Mouse (Mus musculus): ENCODE data around the gene Rab3b. TPM values are rescaled to one million over a fixed set of nuclear protein-coding genes. Genes with fewer than 3 reads are reported as not detected.

The Rab3b gene
- under 1 TPM in 1 of 2 experiments, not detected in 1; 0.28 TPM for polyA plus RNA-seq (2017; shearing (Covaris generic))

DNA sequence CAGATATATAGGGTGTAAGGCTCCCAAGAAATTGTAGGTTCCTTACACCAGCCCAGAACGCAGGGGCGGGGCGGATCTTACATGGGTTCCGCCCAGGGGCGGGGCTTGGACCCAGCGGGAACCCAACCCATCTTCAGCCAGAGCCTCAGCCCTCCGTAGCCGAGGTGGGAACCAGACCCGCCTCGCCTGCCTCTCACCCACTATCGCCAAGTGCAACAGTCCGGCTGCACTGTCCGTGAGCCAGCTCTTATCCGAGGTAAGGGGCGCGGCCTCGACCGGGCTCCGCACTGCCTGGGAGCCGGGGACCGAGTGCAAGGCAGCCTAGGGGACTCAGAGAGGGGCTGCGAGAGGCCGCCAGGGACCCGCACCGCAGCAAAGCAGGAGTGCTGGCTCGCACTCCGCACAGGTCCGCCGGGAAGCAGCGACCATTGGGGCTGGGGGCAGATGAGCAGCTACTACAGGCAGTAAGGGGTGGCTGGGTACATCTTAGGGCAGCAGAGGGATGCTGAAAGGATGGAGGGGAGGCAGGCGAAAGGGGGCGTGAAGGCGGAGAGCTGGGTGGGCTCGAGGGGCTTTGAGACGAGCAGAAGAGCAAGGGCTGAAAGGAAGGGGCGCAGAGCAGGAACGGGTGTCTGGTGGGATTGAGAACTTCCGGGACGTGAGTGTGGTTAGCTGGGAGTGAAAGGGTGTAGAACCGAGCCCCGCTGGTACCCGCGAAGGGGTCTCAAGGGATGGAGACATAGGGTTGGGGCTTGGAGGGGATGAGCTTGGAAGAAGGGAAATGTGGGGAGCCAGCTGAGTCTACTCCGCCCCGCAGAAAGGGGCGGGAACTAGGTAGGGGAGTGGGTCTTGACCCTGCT is at the start of gene Rab3b:
Rab3b (plus strand) TSS at position 101 of the 860 bp plus-strand sequence.

DNA sequence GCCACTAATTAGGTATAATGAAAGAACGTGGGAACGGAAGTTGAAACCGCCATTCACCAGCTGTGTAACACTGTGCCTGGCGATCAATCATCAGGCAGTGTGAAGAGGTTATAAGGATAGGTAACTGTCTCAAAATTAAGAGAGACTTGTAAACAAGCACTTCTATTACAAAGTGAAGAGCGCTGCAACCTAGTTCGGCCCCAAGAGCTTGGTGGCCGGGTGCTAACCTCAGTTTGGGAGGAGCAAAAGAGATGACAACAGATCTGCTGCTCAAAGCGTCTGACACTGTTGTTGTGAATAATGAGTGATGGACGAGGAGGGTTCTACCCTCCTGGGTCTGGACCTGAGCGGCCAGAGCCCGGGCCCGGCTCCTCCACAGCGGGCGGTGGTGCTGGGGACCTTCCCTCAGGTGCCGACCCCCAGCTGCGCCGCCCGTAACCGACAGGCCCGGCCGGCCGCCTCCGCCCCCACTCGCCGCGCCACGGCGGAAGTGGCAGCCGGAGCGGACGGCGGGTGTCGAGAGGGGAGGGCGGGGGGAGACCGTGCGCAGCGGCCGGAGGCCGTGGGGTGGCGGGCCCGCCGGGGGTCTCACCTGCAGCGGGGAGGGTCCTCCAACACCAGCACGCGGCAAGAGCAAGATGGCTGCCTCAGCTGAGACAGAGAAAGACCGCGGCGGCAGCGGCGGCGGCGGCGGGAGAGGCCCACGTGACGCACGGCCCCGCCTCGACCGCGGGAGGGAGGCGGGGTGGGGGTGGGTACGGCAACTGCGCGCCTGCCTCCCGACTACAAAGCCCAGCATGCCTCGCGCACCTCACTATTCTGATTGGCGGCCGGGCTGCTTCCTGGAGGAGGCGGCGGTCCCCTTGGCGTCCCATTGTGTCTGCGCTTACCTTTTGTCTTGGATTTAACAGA is 45.7 kb upstream of the Rab3b start, which contains the start of gene Btf3l4:
Btf3l4 (minus strand) TSS at position 699 of the 912 bp plus-strand sequence.

DNA sequence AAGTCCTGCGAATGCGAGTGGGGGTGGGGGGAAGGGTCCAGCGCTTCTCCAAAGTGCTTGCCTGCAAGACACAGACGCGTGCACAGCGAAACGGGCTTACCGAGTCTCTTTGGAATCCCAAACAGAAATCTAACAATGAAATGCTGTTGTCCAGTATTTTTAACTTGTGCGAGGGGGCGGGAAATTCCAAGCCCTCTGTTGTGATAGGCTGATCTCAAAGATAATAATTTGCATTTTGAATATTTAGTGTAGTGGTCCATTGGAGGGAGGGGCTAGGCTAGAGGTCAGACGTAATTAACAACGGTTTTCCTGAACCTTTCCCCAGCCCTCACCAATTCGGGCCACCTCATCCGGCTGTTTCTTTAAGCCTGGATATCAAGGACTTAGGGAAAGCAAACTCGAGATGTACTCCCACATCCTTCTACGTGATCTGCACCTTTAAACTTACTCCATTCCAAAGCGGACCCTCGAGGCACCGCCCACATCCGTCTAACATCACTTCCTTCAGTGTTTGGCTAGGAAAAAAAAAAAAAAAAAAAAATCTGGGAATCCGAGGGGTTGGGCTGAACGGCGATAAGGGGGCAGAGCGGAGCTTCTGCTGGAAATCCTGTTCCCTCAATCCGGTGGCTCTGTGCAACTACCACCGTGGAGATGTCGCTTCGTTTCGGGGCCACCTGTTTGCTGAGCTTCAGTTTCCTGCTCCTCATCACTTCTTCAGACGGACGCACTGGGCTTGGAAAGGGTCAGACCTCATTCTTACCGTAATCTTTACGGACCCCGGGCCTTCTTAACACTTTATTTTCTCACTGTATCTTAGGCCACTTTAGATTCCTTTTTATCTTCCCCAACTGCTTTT is 44.5 kb upstream of the Rab3b start, which contains the start of gene Txndc12:
Txndc12 (plus strand) TSS at position 487 of the 856 bp plus-strand sequence.

DNA sequence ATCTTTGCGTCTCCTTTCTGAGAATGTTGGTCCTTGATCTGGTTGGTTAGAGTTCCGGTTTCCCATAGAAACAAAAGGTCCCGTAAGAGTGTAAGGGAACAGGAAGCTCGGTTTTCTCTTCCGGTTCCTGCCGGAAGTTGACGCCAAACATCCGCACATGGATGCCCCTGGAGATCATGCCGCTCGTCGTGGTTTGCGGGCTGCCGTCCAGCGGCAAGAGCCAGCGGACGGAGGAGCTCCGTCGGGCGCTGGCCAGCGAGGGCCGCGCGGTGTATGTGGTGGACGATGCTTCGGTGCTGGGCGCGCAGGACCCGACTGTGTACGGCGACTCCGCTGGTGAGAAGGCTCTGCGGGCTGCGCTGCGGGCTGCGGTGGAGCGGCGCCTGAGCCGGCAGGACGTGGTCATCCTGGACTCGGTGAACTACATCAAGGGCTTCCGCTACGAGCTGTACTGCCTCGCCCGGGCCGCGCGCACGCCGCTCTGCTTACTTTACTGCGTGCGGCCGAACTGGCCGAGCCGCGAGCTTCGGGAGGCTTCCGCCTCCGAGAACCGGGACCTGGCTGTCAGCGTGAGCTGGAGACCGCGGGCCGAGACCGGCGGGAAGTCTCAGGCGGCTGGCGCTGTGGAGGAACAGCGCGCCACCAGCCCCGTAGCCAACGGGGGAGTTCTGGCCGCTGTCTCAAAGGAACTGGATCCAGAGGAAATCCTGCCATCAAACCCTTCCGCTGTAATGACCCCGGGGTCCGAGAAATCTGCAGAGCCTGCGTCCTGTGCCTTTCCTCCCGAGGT is 31.0 kb upstream of the Rab3b start, which contains the start of gene Kti12:
Kti12 (plus strand) TSS at position 71 of the 790 bp plus-strand sequence.

DNA sequence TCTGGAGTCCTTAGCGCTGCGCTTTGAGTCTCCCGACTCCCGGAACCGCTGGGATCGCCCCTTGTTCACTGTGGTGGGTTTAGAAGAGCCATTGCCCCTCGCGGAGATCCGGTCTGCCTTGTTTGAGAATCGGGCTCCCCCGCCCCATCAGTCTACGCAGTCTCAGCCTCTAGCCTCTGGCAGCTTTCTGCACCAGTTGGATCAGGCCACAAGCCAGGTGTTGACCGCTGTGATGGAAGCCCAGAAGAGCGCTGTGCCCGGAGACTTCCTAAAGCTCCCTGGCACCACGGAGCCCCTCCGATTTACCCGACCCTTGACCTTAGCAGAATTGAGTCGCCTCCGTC is 30.4 kb upstream of the Rab3b start, which contains the start of gene A730015C16Rik:
A730015C16Rik (minus strand) TSS at position 115 of the 344 bp plus-strand sequence.

Other genes with a start within 250 kb of the Rab3b start
- not detected for gene 3110021N24Rik, start 159.4 kb upstream of the Rab3b start, polyA plus RNA-seq (2017; shearing (Covaris generic))
- under 1 TPM; 0.05 to 0.66 TPM for gene Zfyve9, start 98.3 kb upstream of the Rab3b start, polyA plus RNA-seq (2017; shearing (Covaris generic))
- 100 to 1,000 TPM in 1 of 2 experiments, 10 to 100 TPM in 1; 58.1 to 103 TPM for gene Btf3l4, start 45.4 kb upstream of the Rab3b start, polyA plus RNA-seq (2017; shearing (Covaris generic))
- 10 to 100 TPM; 30.7 to 40.0 TPM for gene Txndc12, start 44.5 kb upstream of the Rab3b start, polyA plus RNA-seq (2017; shearing (Covaris generic))
- 10 to 100 TPM; 43.0 to 59.6 TPM for gene Kti12, start 31.3 kb upstream of the Rab3b start, polyA plus RNA-seq (2017; shearing (Covaris generic))
- under 1 TPM; 0.43 to 0.49 TPM for gene A730015C16Rik, start 30.4 kb upstream of the Rab3b start, polyA plus RNA-seq (2017; shearing (Covaris generic))
- 10 to 100 TPM; 85.8 to 95.4 TPM for gene Nrd1, start 121.6 kb downstream of the Rab3b start, polyA plus RNA-seq (2017; shearing (Covaris generic))